Mouse (Mus musculus) cerebellum, adult 2 months (tissue): ENCODE measurements around the gene Gm21698.
"Not testable (repeated sequence)": the region's sequence is repeated elsewhere in the genome, so short reads cannot be mapped to it uniquely, and the experiment has no call there.

ENCODE experiments used
- CTCF ChIP-seq: fragments of 200-500 bp; IDR thresholded peaks from 2 replicates; pipeline ENCODE4 v1.5.1; 2011; ENCODE audit warnings: low read depth, mild to moderate bottlenecking, control low read depth, low read length, moderate library complexity, borderline replicate concordance; ENCODE audit not compliant: insufficient read depth
- POLR2A ChIP-seq: fragments of 200-500 bp; IDR thresholded peaks from 2 replicates; pipeline ENCODE4 v1.6.1; 2011; ENCODE audit warnings: low read length, control low read depth, borderline replicate concordance; ENCODE audit not compliant: insufficient read depth

- not testable (repeated sequence) for TF ChIP-seq CTCF, POLR2A
Measured at GRCm38 (mm10) chr5:25954317-25954716, 34.1 kb downstream of the Gm21698 start, which contains the start of gene Gm21671.
